Mouse (Mus musculus): ENCODE results near the gene Trmt61a. TPM values are rescaled to one million over a fixed set of nuclear protein-coding genes. Genes with fewer than 3 reads are reported as not detected.
"Not testable (repeated sequence)": the region's sequence is repeated elsewhere in the genome, so short reads cannot be mapped to it uniquely, and the experiment has no call there.

Gene Trmt61a
- polyA plus RNA-seq (2015; fragmentation: Nextera tagmentation; extraction: Ambion mirVana) = 14.4 and 14.8 TPM in 2 replicates

GRCm38 (mm10) chr12:111677882-111678669, at the start of gene Trmt61a:
TSS of gene Trmt61a (plus strand) at chr12:111678105.
- H3K4me2 ChIP-seq = peak within 1 kb of the TSS; percentile 83
- peak within 1 kb of the TSS; percentile 93 for H3K27ac ChIP-seq
- peaks cover 33% of the 10 kb centered on the region for H3K4me1 ChIP-seq
- H3K36me3 ChIP-seq = peaks cover 27% of the 10 kb centered on the region
- H3K27me3 ChIP-seq = peaks cover 17% of the 10 kb centered on the region
- WGBS = under 1% methylated on average over 51 of the region's 51 CpGs
- peak within 1 kb of the TSS; percentile 55 for H3K9ac ChIP-seq
- H3K9me3 ChIP-seq = no peaks in the 10 kb centered on the region
- peak; percentile 85 for ATAC-seq (ENCODE audit: insufficient number of reproducible peaks, low FRiP score, low TSS enrichment, low read depth)
- H3K4me3 ChIP-seq = peak within 1 kb of the TSS; percentile 89

- no peak overlapping the region for H3K9ac ChIP-seq
- H3K27ac ChIP-seq = no peak overlapping the region
- H3K4me3 ChIP-seq = no peak overlapping the region
- H3K4me2 ChIP-seq = no peak overlapping the region
- H3K27me3 ChIP-seq = no peaks in the 10 kb centered on the region
- H3K4me1 ChIP-seq = no peaks in the 10 kb centered on the region
- whole genome bisulfite sequencing = 53% methylated on average over 6 of the region's 6 CpGs
- no peaks in the 10 kb centered on the region for H3K9me3 ChIP-seq
- no peak; the same call in 1 of the 2 replicates for ATAC-seq (ENCODE audit: insufficient number of reproducible peaks, low FRiP score, low TSS enrichment, low read depth)
- peaks cover 84% of the 10 kb centered on the region for H3K36me3 ChIP-seq
These were observed 29.8 kb upstream of the Trmt61a start for GRCm38 (mm10) chr12:111648061-111648645.

- no peak overlapping the region for H3K4me3 ChIP-seq
- H3K4me2 ChIP-seq = no peak overlapping the region
- peaks cover 76% of the 10 kb centered on the region for H3K36me3 ChIP-seq
- no peaks in the 10 kb centered on the region for H3K27me3 ChIP-seq
- 90% methylated on average over 3 of the region's 3 CpGs for WGBS
- no peak overlapping the region for H3K27ac ChIP-seq
- no peaks in the 10 kb centered on the region for H3K4me1 ChIP-seq
- no peak overlapping the region for H3K9ac ChIP-seq
- ATAC-seq (ENCODE audit: insufficient number of reproducible peaks, low FRiP score, low TSS enrichment, low read depth) = no peak
- H3K9me3 ChIP-seq = no peaks in the 10 kb centered on the region
These were observed 25.0 kb upstream of the Trmt61a start for GRCm38 (mm10) chr12:111652953-111653352.

GRCm38 (mm10) chr12:111653434-111653833, 24.5 kb upstream of the Trmt61a start:
- Histone ChIP-seq H3K27me3 (no peaks in the 10 kb centered on the region), H3K9me3 (no peaks in the 10 kb centered on the region), H3K4me3 (no peak overlapping the region), H3K27ac (no peak overlapping the region), H3K4me1 (no peaks in the 10 kb centered on the region), H3K4me2 (no peak overlapping the region), H3K36me3 (peaks cover 71% of the 10 kb centered on the region), H3K9ac (no peak overlapping the region)
- 0 out of 2 replicates have a peak, but pooled peaks have one; percentile 32 for ATAC-seq (ENCODE audit: insufficient number of reproducible peaks, low FRiP score, low TSS enrichment, low read depth)
- 28% methylated on average over 3 of the region's 3 CpGs for WGBS

GRCm38 (mm10) chr12:111655695-111656094, 22.2 kb upstream of the Trmt61a start:
- peaks cover 62% of the 10 kb centered on the region for H3K36me3 ChIP-seq
- no peak overlapping the region for H3K4me3 ChIP-seq
- no peaks in the 10 kb centered on the region for H3K9me3 ChIP-seq
- no peak overlapping the region for H3K9ac ChIP-seq
- ATAC-seq (ENCODE audit: insufficient number of reproducible peaks, low FRiP score, low TSS enrichment, low read depth) = no peak
- H3K4me1 ChIP-seq = no peaks in the 10 kb centered on the region
- no peak overlapping the region for H3K4me2 ChIP-seq
- no peaks in the 10 kb centered on the region for H3K27me3 ChIP-seq
- H3K27ac ChIP-seq = no peak overlapping the region
- 84% methylated on average over 11 of the region's 11 CpGs for WGBS

GRCm38 (mm10) chr12:111659331-111659730, 18.6 kb upstream of the Trmt61a start:
- peaks cover 49% of the 10 kb centered on the region for H3K36me3 ChIP-seq
- H3K4me1 ChIP-seq = peaks cover 10% of the 10 kb centered on the region
- no peak overlapping the region for H3K27ac ChIP-seq
- H3K27me3 ChIP-seq = no peaks in the 10 kb centered on the region
- no peaks in the 10 kb centered on the region for H3K9me3 ChIP-seq
- H3K4me3 ChIP-seq = no peak overlapping the region
- 94% methylated on average over 4 of the region's 4 CpGs for WGBS
- H3K4me2 ChIP-seq = no peak overlapping the region
- no peak for ATAC-seq (ENCODE audit: insufficient number of reproducible peaks, low FRiP score, low TSS enrichment, low read depth)
- H3K9ac ChIP-seq = no peak overlapping the region

- Histone ChIP-seq H3K36me3 (peaks cover 36% of the 10 kb centered on the region), H3K4me2 (no peak overlapping the region), H3K4me1 (peaks cover 13% of the 10 kb centered on the region), H3K9me3 (no peaks in the 10 kb centered on the region), H3K27ac (no peak overlapping the region), H3K9ac (no peak overlapping the region), H3K27me3 (no peaks in the 10 kb centered on the region), H3K4me3 (no peak overlapping the region)
- 94% methylated on average over 1 of the region's 1 CpGs for WGBS
- ATAC-seq (ENCODE audit: insufficient number of reproducible peaks, low FRiP score, low TSS enrichment, low read depth) = no peak
These were observed 17.3 kb upstream of the Trmt61a start for GRCm38 (mm10) chr12:111660628-111661027.

GRCm38 (mm10) chr12:111661554-111661953, 16.4 kb upstream of the Trmt61a start:
- not testable (repeated sequence) for ATAC-seq (ENCODE audit: insufficient number of reproducible peaks, low FRiP score, low TSS enrichment, low read depth); H3K9ac ChIP-seq; H3K27ac ChIP-seq; H3K27me3 ChIP-seq; H3K4me2 ChIP-seq; H3K4me3 ChIP-seq; H3K9me3 ChIP-seq
- 94% methylated on average over 11 of the region's 11 CpGs for WGBS
- peaks cover 19% of the 10 kb centered on the region for H3K4me1 ChIP-seq
- H3K36me3 ChIP-seq = peaks cover 29% of the 10 kb centered on the region

- 69% methylated on average over 17 of the region's 17 CpGs for WGBS
- Histone ChIP-seq H3K4me1 (peaks cover 25% of the 10 kb centered on the region), H3K4me3 (no peak overlapping the region), H3K36me3 (peaks cover 16% of the 10 kb centered on the region; the same call in 1 of the 2 replicates), H3K27ac (peak overlapping the region; percentile 50), H3K9me3 (no peaks in the 10 kb centered on the region), H3K4me2 (no peak overlapping the region), H3K9ac (no peak overlapping the region), H3K27me3 (no peaks in the 10 kb centered on the region)
- no peak for ATAC-seq (ENCODE audit: insufficient number of reproducible peaks, low FRiP score, low TSS enrichment, low read depth)
These were observed 14.4 kb upstream of the Trmt61a start for GRCm38 (mm10) chr12:111663228-111664143.

- Histone ChIP-seq H3K4me1 (peaks cover 32% of the 10 kb centered on the region), H3K27me3 (no peaks in the 10 kb centered on the region), H3K36me3 (peaks cover 14% of the 10 kb centered on the region; the same call in 1 of the 2 replicates), H3K9ac (no peak overlapping the region), H3K27ac (peak overlapping the region; percentile 50), H3K9me3 (no peaks in the 10 kb centered on the region), H3K4me3 (no peak overlapping the region), H3K4me2 (no peak overlapping the region)
- 0 out of 2 replicates have a peak, but pooled peaks have one; percentile 37 for ATAC-seq (ENCODE audit: insufficient number of reproducible peaks, low FRiP score, low TSS enrichment, low read depth)
- WGBS = 40% methylated on average over 6 of the region's 6 CpGs
These were observed 13.7 kb upstream of the Trmt61a start for GRCm38 (mm10) chr12:111664144-111664634.

GRCm38 (mm10) chr12:111665041-111665880, 12.6 kb upstream of the Trmt61a start:
- Histone ChIP-seq H3K36me3 (peaks cover 9% of the 10 kb centered on the region; the same call in 1 of the 2 replicates), H3K4me3 (no peak overlapping the region), H3K4me2 (no peak overlapping the region), H3K27me3 (peaks cover 9% of the 10 kb centered on the region), H3K9ac (no peak overlapping the region), H3K4me1 (peaks cover 41% of the 10 kb centered on the region), H3K27ac (no peak overlapping the region), H3K9me3 (no peaks in the 10 kb centered on the region)
- 79% methylated on average over 13 of the region's 13 CpGs for WGBS
- ATAC-seq (ENCODE audit: insufficient number of reproducible peaks, low FRiP score, low TSS enrichment, low read depth) = no peak

Measured in limb, embryonic 15.5 days (tissue).